Mouse (Mus musculus) heart, adult 2 months (tissue): ENCODE data around the gene Slc38a10. TPM values are rescaled to one million over a fixed set of nuclear protein-coding genes. Genes with fewer than 3 reads are reported as not detected.

Source experiments
- DNase-seq, 2 experiments: peaks; one replicate each; pipeline ENCODE4 v3.0.0; 2021
- H3K27ac ChIP-seq: fragments of 200-600 bp; 2 replicates; pipeline ENCODE4 v1.8.1; 2022
- H3K27me3 ChIP-seq: fragments of 200-500 bp; 2 replicates; pipeline ENCODE4 v1.6.1; 2012; ENCODE audit warnings: mild to moderate bottlenecking, low read length, inconsistent platforms, mixed read lengths; ENCODE audit not compliant: control insufficient read depth, insufficient read depth
- H3K36me3 ChIP-seq: fragments of 200-500 bp; 2 replicates; pipeline ENCODE4 v1.6.1; 2012; ENCODE audit warnings: low read length, inconsistent platforms; ENCODE audit not compliant: control insufficient read depth, insufficient read depth
- H3K4me1 ChIP-seq: fragments of 200-500 bp; 2 replicates; pipeline ENCODE4 v1.6.1; 2011; ENCODE audit warnings: low read length; ENCODE audit not compliant: control insufficient read depth, insufficient read depth
- H3K4me3 ChIP-seq: fragments of 200-600 bp; 2 replicates; pipeline ENCODE4 v1.8.1; 2022
- H3K79me2 ChIP-seq: fragments of 200-500 bp; replicated peaks from 2 replicates; pipeline ENCODE4 v1.6.1; 2012; ENCODE audit warnings: mild to moderate bottlenecking, inconsistent platforms, low read length, moderate library complexity, mixed read lengths; ENCODE audit not compliant: control insufficient read depth, insufficient read depth
- H3K9ac ChIP-seq: fragments of 200-500 bp; 2 replicates; pipeline ENCODE4 v1.6.1; 2012; ENCODE audit warnings: low read depth, mild to moderate bottlenecking, control low read depth, inconsistent platforms, low read length, mixed read lengths
- CTCF ChIP-seq: fragments of 200-600 bp; IDR thresholded peaks from 2 replicates; pipeline ENCODE4 v1.8.1; 2022; ENCODE audit warnings: antibody characterized with exemption, mild to moderate bottlenecking, moderate library complexity
- EP300 ChIP-seq: fragments of 200-500 bp; IDR thresholded peaks from 2 replicates; pipeline ENCODE4 v1.6.1; 2011; ENCODE audit warnings: low read depth, low read length, control low read depth; ENCODE audit not compliant: insufficient read depth
- POLR2A ChIP-seq: fragments of 200-500 bp; IDR thresholded peaks from 2 replicates; pipeline ENCODE4 v1.6.1; 2011; ENCODE audit warnings: mild to moderate bottlenecking, low read depth, low read length, control low read depth; ENCODE audit not compliant: insufficient read depth
- WGBS: fragments of 180-500 bp; shearing (Covaris S2); methylation state at CpG from one replicate; pipeline ENCODE4 v1.1.7; 2018; 5-methylcytosine and 5-hydroxymethylcytosine counted together
- intact Hi-C: fragments of 180-260 bp; cut with DNase I; formaldehyde crosslinking; loops from one replicate; pipeline ENCODE4 v1.15.1; 2025
- polyA plus RNA-seq: library from polyadenylated mRNA; depleted of rRNA; stranded (reverse); fragments of >200 nt; gene quantifications from 2 replicates; pipeline ENCODE4 v1.2.3, GENCODE M21; 2012
- total RNA-seq, 2 experiments: library from RNA; stranded (reverse); gene quantifications; 2 replicates each; pipeline ENCODE4 v1.2.3; 2021

Gene Slc38a10
- total and polyA plus RNA-seq, 3 experiments = 83.1 to 89.6 (median 84.5) TPM

DNA sequence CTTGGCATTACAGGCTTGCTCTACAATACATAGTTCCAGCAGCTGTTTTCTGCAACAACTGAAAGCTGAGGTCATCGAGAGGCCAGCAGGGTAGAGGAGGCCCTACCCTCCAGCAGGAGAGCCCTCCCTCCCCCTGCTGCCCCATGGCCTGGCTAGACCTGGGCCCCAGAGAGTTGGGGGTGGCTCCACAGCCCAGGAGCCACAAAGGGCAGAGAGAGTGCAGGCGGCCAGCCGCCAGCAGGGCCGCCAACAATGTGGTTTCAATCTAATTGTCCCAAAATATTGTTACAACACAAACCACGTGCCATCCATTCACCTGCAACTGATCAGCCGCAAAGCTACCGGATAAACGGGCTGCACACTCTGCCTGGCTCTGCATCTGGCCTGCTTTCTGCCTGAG lies 20.0 kb upstream of the Slc38a10 start:
- Histone ChIP-seq H3K27me3 (no peaks in the 10 kb centered on the region), H3K27ac (no peak overlapping the region), H3K79me2 (no peaks in the 10 kb centered on the region), H3K4me1 (peaks cover 2% of the 10 kb centered on the region; the same call in 1 of the 2 replicates), H3K36me3 (no peaks in the 10 kb centered on the region), H3K9ac (no peak overlapping the region), H3K4me3 (no peak overlapping the region)
- 69% methylated on average over 8 of the region's 8 CpGs for WGBS
- no peak for TF ChIP-seq EP300
- TF ChIP-seq POLR2A = no peak
- DNase-seq = no peak
- intact Hi-C loops = no loop called here

DNA sequence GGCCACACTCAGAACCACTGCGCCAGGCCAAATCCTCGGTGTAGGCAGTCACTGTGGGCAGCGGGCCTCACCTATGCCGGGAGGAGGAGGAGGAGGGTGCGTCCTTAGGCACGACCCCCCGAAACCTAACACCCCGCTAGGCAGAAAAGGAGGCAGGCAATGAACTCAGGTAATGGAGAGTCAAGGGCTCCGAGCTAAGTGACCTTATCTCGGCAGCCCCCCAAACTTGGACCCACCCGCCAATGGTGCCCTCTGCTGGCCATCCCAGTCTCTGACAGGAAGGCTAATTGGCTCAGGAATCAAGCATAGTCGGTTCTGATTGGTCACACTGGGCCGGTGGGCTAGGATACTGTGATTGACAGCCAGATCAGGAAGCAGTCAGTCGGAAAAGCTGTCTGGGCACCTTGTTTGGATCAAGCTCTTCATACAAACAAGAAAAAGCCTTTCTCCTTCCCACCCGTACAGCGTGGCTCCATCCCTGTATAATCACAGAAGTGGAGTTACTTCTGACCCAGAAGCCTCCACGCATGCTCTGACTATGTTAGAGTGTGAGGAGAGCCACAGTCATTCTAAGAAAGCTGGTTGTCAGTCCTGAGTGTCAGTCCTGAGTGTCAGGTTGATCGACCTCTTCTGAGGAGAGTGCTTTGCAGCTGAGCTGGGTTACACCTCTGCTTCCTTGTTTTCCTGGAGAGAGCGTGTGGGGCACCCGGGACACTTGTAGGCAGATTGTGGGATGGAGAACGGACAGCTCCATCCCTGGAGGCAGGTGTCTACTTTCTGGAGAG lies 18.3 kb upstream of the Slc38a10 start:
- peak overlapping the region; percentile 58 for H3K27ac ChIP-seq
- intact Hi-C loops = loop anchor here (2.0 to 5.0 kb wide), 3 partner anchors 15 to 138 kb away; no protein-coding TSS in a partner anchor
- DNase-seq = peak; percentile 81 to 82
- H3K4me1 ChIP-seq = peaks cover 2% of the 10 kb centered on the region; the same call in 1 of the 2 replicates
- H3K27me3 ChIP-seq = no peaks in the 10 kb centered on the region
- no peaks in the 10 kb centered on the region for H3K79me2 ChIP-seq
- no peaks in the 10 kb centered on the region for H3K36me3 ChIP-seq
- 21% methylated on average over 21 of the region's 21 CpGs for WGBS
- peak overlapping the region; percentile 62 for H3K9ac ChIP-seq
- H3K4me3 ChIP-seq = peak overlapping the region; percentile 44
- TF ChIP-seq EP300 = peak; percentile 77; the same call in 1 of the 2 replicates
- peak; percentile 93 for TF ChIP-seq CTCF
- no peak; the same call in 1 of the 2 replicates for TF ChIP-seq POLR2A

GRCm38 (mm10) chr11:120168516-120168915 lies 17.4 kb upstream of the Slc38a10 start:
- no peak overlapping the region for H3K27ac ChIP-seq

GRCm38 (mm10) chr11:120167921-120168356 lies 16.8 kb upstream of the Slc38a10 start:
- intact Hi-C loops = loop anchor here (2.0 to 5.0 kb wide), 3 partner anchors 17 to 139 kb away; no protein-coding TSS in a partner anchor
- Histone ChIP-seq H3K9ac (no peak overlapping the region), H3K27ac (no peak overlapping the region), H3K36me3 (no peaks in the 10 kb centered on the region), H3K79me2 (no peaks in the 10 kb centered on the region), H3K4me1 (peaks cover 2% of the 10 kb centered on the region; the same call in 1 of the 2 replicates), H3K4me3 (no peak overlapping the region), H3K27me3 (no peaks in the 10 kb centered on the region)
- WGBS = 75% methylated on average over 12 of the region's 12 CpGs
- no peak for DNase-seq
- TF ChIP-seq EP300 (no peak), CTCF (no peak), POLR2A (no peak)

More at GRCm38 (mm10) chr11:120168516-120168915, 17.4 kb upstream of the Slc38a10 start:
- intact Hi-C loops = loop anchor here (2.0 to 5.0 kb wide), 3 partner anchors 16 to 139 kb away; no protein-coding TSS in a partner anchor
- TF ChIP-seq POLR2A = no peak
- TF ChIP-seq EP300 = no peak
- no peak for TF ChIP-seq CTCF
- peaks cover 2% of the 10 kb centered on the region; the same call in 1 of the 2 replicates for H3K4me1 ChIP-seq
- no peaks in the 10 kb centered on the region for H3K79me2 ChIP-seq
- DNase-seq = no peak
- no peaks in the 10 kb centered on the region for H3K36me3 ChIP-seq
- no peak overlapping the region for H3K4me3 ChIP-seq
- no peaks in the 10 kb centered on the region for H3K27me3 ChIP-seq
- H3K9ac ChIP-seq = no peak overlapping the region
- WGBS = 58% methylated on average over 8 of the region's 8 CpGs

GRCm38 (mm10) chr11:120167059-120167458 lies 15.9 kb upstream of the Slc38a10 start:
- Histone ChIP-seq H3K4me1 (peaks cover 2% of the 10 kb centered on the region; the same call in 1 of the 2 replicates), H3K79me2 (no peaks in the 10 kb centered on the region), H3K4me3 (no peak overlapping the region), H3K9ac (no peak overlapping the region), H3K36me3 (no peaks in the 10 kb centered on the region), H3K27ac (no peak overlapping the region), H3K27me3 (no peaks in the 10 kb centered on the region)
- 64% methylated on average over 5 of the region's 5 CpGs for WGBS
- intact Hi-C loops = loop anchor here (5.0 kb wide), 1 partner anchor 140 kb away; no protein-coding TSS in a partner anchor
- TF ChIP-seq EP300 (no peak), CTCF (no peak), POLR2A (no peak)
- no peak for DNase-seq
